Mouse (Mus musculus) thymus, adult 2 months (tissue): Measurements from ENCODE around the gene Pjvk. TPM values are rescaled to one million over a fixed set of nuclear protein-coding genes. Genes with fewer than 3 reads are reported as not detected.
A peak's percentile ranks its signal among the peaks of the same experiment; 100 is the strongest.

Experiments
- DNase-seq: peaks from one replicate; pipeline ENCODE4 v3.0.0; 2021
- H3K27ac ChIP-seq: fragments of 200-500 bp; 2 replicates; pipeline ENCODE4 v1.5.1; 2012; ENCODE audit warnings: low read length, control low read depth; ENCODE audit not compliant: control insufficient read depth, insufficient read depth
- H3K27me3 ChIP-seq: fragments of 200-500 bp; 2 replicates; pipeline ENCODE4 v1.6.1; 2012; ENCODE audit warnings: mild to moderate bottlenecking, low read length, moderate library complexity, mixed read lengths; ENCODE audit not compliant: control insufficient read depth, insufficient read depth
- H3K36me3 ChIP-seq: fragments of 200-500 bp; 2 replicates; pipeline ENCODE4 v1.6.1; 2012; ENCODE audit warnings: mild to moderate bottlenecking, low read length, moderate library complexity; ENCODE audit not compliant: control insufficient read depth, insufficient read depth
- H3K4me1 ChIP-seq: fragments of 200-500 bp; replicated peaks from 2 replicates; pipeline ENCODE4 v1.6.1; 2012; ENCODE audit warnings: low read length; ENCODE audit not compliant: control insufficient read depth, insufficient read depth
- H3K4me3 ChIP-seq: fragments of 200-500 bp; 2 replicates; pipeline ENCODE4 v1.5.1; 2012; ENCODE audit warnings: mild to moderate bottlenecking, low read length, control low read depth, moderate library complexity; ENCODE audit not compliant: control insufficient read depth, insufficient read depth
- CTCF ChIP-seq: fragments of 200-500 bp; IDR thresholded peaks from 2 replicates; pipeline ENCODE4 v1.5.1; 2012; ENCODE audit warnings: mild to moderate bottlenecking, control low read depth, low read length, moderate library complexity, borderline replicate concordance; ENCODE audit not compliant: control insufficient read depth, poor library complexity, insufficient read depth; ENCODE audit errors: extremely low read depth
- POLR2A ChIP-seq: fragments of 200-500 bp; IDR thresholded peaks from 2 replicates; pipeline ENCODE4 v1.6.1; 2012; ENCODE audit warnings: mild to moderate bottlenecking, low read length, control low read depth, moderate library complexity; ENCODE audit not compliant: control insufficient read depth, poor library complexity, insufficient read depth; ENCODE audit errors: extremely low read depth
- WGBS: fragments of 180-500 bp; shearing (Covaris S2); methylation state at CpG from one replicate; pipeline ENCODE4 v1.1.7; 2018; 5-methylcytosine and 5-hydroxymethylcytosine counted together
- polyA plus RNA-seq: library from polyadenylated mRNA; depleted of rRNA; stranded (reverse); fragments of >200 nt; gene quantifications from 2 replicates; pipeline ENCODE4 v1.2.3, GENCODE M21; 2012

The Pjvk gene
- polyA plus RNA-seq, 1 experiment, result not detected

GRCm38 (mm10) chr2:76665531-76665930, 17.3 kb downstream of the Pjvk start:
- no peak overlapping the region for H3K27ac ChIP-seq
- 97% methylated on average over 7 of the region's 7 CpGs for WGBS
- no peak for DNase-seq
- no peak overlapping the region for H3K4me3 ChIP-seq
- H3K27me3 ChIP-seq, result no peaks in the 10 kb centered on the region
- H3K36me3 ChIP-seq, result no peaks in the 10 kb centered on the region; the same call in 1 of the 2 replicates
- TF ChIP-seq CTCF, result no peak
- TF ChIP-seq POLR2A, result no peak
- H3K4me1 ChIP-seq, result no peaks in the 10 kb centered on the region

- Histone ChIP-seq H3K36me3 (no peaks in the 10 kb centered on the region; the same call in 1 of the 2 replicates), H3K4me1 (no peaks in the 10 kb centered on the region), H3K4me3 (no peak overlapping the region), H3K27ac (no peak overlapping the region), H3K27me3 (no peaks in the 10 kb centered on the region)
- no peak for DNase-seq
- TF ChIP-seq CTCF, result no peak
- no peak for TF ChIP-seq POLR2A
- WGBS, result 63% methylated on average over 5 of the region's 5 CpGs
Observed at GRCm38 (mm10) chr2:76667200-76667599, 18.9 kb downstream of the Pjvk start.

GRCm38 (mm10) chr2:76671641-76672040, 23.4 kb downstream of the Pjvk start:
- H3K36me3 ChIP-seq, result no peaks in the 10 kb centered on the region
- no peak for DNase-seq
- TF ChIP-seq CTCF (no peak), POLR2A (no peak)
- H3K4me1 ChIP-seq, result peaks cover 14% of the 10 kb centered on the region
- no peak overlapping the region for H3K27ac ChIP-seq
- no peaks in the 10 kb centered on the region for H3K27me3 ChIP-seq
- 89% methylated on average over 6 of the region's 6 CpGs for WGBS
- no peak overlapping the region for H3K4me3 ChIP-seq

GRCm38 (mm10) chr2:76672134-76672745, 24.0 kb downstream of the Pjvk start:
- no peak overlapping the region for H3K27ac ChIP-seq
- TF ChIP-seq POLR2A, result no peak
- no peak for TF ChIP-seq CTCF
- H3K27me3 ChIP-seq, result no peaks in the 10 kb centered on the region
- H3K4me1 ChIP-seq, result peaks cover 15% of the 10 kb centered on the region
- no peaks in the 10 kb centered on the region for H3K36me3 ChIP-seq
- no peak for DNase-seq
- 5% methylated on average over 9 of the region's 9 CpGs for WGBS
- H3K4me3 ChIP-seq, result peak overlapping the region; percentile 20; the same call in 1 of the 2 replicates

- H3K4me3 ChIP-seq, result peak within 1 kb of the TSS; percentile 20
- no peak within 1 kb of the TSS for H3K27ac ChIP-seq
- WGBS, result under 1% methylated on average over 17 of the region's 17 CpGs
- peak; percentile 86 for DNase-seq
- H3K36me3 ChIP-seq, result no peaks in the 10 kb centered on the region
- TF ChIP-seq POLR2A (peak; percentile 40; the same call in 1 of the 2 replicates), CTCF (no peak)
- H3K4me1 ChIP-seq, result peaks cover 15% of the 10 kb centered on the region
- H3K27me3 ChIP-seq, result no peaks in the 10 kb centered on the region
Observed at GRCm38 (mm10) chr2:76672966-76673392, 24.7 kb downstream of the Pjvk start, which contains the start of gene Fkbp7. Fkbp7 (minus strand) TSS chr2:76673116.

- 37% methylated on average over 7 of the region's 7 CpGs for WGBS
- Histone ChIP-seq H3K27ac (no peak overlapping the region), H3K4me1 (peaks cover 15% of the 10 kb centered on the region), H3K27me3 (no peaks in the 10 kb centered on the region), H3K4me3 (no peak overlapping the region), H3K36me3 (no peaks in the 10 kb centered on the region)
- DNase-seq, result peak; percentile 80
- TF ChIP-seq CTCF, result no peak
- no peak for TF ChIP-seq POLR2A
Observed at GRCm38 (mm10) chr2:76673472-76674081, 25.3 kb downstream of the Pjvk start.

DNA sequence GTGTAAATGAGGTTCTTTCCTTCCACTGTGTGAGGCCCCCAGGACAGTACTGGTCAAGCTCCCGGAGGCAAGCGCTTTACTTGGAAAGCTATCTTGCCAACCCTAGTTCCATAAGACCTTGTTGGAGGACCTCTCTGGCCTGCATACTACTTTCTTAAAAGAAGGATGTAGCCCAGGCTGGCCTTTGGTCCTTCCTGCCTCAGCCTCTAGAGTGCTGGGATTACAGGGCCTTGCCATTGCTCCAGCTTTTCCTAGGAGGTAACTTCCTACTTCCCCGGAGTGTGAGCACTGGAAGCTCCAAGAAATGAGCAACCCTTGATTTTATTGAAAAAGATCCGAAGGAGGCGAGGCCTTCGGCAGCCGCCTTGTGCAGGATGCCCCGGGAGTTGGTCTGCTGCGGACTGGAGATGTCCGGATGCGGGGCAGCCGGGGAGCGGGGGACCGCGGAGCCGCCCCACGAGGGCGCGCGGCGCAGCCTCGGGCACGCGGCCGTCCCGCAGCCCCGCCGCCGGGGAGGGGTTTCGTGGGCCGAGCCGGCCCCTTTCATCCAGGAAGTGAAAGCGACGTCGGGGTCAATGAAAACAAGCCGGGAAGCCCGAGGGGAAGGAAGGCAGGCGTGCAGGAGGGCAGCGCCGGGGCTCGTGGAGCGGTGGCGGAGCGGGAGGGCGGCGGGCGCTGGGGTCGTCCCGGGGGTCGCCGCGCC, 26.6 kb downstream of the Pjvk start, which contains the start of gene Plekha3:
TSS of gene Plekha3 (plus strand) at position 557 of the 703 bp plus-strand sequence.
- Histone ChIP-seq H3K27ac (no peak within 1 kb of the TSS), H3K4me1 (peaks cover 15% of the 10 kb centered on the region), H3K4me3 (peak within 1 kb of the TSS; percentile 68), H3K36me3 (no peaks in the 10 kb centered on the region), H3K27me3 (no peaks in the 10 kb centered on the region)
- no peak for TF ChIP-seq POLR2A
- TF ChIP-seq CTCF, result 0 out of 2 replicates have a peak, but pooled peaks have one; percentile 13
- 3% methylated on average over 52 of the region's 52 CpGs for WGBS
- peak; percentile 79 for DNase-seq
